Mouse (Mus musculus): Measurements from ENCODE around the gene Pdf.
"Not testable (repeated sequence)": the region's sequence is repeated elsewhere in the genome, so short reads cannot be mapped to it uniquely, and the experiment has no call there.

Pdf gene

GRCm38 (mm10) chr8:107040632-107041031 is 7.8 kb downstream of the Pdf start:
- no peak for DNase-seq (ENCODE audit: extremely low read depth, insufficient read length, low spot score)

- no peak for DNase-seq (ENCODE audit: extremely low read depth, insufficient read length, low spot score)
These were observed 11.8 kb downstream of the Pdf start for GRCm38 (mm10) chr8:107036626-107037025.

DNA sequence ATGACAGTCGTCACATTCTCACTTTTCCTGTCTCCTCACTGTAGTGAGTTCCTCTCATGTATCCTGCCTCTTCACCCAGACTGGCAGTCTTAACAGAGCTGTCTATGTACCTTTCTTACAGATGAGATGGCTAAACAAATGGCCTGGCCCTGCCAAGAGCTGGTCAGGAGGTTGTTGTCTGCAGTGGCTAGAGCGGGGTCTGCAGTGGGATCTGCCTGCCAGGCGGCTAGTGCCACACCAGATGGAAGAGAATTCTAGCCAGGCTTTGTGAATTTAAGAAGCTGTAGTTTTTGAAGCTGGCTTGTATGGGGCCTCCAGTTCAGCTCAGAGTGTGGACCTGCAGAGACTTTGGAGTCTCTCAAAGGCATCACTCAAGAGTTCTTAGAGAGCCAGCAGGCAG is 12.8 kb downstream of the Pdf start:
- DNase-seq (ENCODE audit: extremely low read depth, insufficient read length, low spot score): no peak

DNA sequence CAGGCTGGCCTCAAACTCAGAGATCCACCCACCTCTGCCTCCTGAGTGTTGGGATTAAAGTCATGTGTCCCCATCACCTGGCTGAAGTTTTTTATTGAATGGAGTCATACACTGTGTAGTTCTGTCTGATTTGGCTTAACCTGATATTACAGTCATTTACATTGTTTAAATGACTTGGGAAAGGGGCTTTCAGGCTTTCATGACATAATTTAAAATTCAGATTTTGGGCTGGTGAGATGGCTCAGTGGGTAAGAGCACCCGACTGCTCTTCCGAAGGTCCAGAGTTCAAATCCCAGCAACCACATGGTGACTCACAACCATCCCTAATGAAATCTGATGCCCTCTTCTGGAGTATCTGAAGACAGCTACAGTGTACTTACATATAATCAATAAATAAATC is 14.8 kb downstream of the Pdf start:
- not testable (repeated sequence) for DNase-seq (ENCODE audit: extremely low read depth, insufficient read length, low spot score)

DNA sequence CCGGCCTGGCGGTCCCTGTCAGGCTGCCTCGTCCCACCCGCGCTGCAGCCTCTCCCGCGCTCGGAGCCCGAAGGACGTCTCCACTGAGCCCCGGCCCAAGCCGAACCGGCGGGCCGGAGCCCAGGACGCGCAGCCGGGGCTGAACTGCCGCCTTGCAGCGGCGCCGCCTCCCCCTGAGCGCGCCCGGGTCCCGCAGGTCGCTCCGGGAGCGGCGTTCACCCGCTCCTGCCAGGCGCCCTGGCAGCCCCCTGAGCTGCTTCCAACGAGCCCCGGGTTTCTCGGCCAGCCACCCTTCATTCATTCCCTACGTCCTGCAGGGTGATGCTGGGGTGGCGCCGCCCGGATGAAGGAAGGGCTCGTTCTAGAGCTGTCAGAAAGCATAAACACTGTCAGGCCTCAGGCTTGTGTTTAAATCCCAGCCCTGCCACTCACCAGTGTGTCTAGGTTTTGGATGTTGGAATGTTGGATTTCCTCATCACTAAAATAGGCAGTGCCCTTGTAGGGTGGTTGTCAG is 16.8 kb downstream of the Pdf start:
- DNase-seq (ENCODE audit: extremely low read depth, insufficient read length, low spot score): no peak

- peak; percentile 96 for DNase-seq (ENCODE audit: extremely low read depth, insufficient read length, low spot score)
These were observed 17.5 kb downstream of the Pdf start, which contains the start of gene Vps4a for GRCm38 (mm10) chr8:107030650-107031576. TSS of gene Vps4a (plus strand) at chr8:107031222.

GRCm38 (mm10) chr8:107030058-107030457 is 18.4 kb downstream of the Pdf start:
- no peak for DNase-seq (ENCODE audit: extremely low read depth, insufficient read length, low spot score)

DNA sequence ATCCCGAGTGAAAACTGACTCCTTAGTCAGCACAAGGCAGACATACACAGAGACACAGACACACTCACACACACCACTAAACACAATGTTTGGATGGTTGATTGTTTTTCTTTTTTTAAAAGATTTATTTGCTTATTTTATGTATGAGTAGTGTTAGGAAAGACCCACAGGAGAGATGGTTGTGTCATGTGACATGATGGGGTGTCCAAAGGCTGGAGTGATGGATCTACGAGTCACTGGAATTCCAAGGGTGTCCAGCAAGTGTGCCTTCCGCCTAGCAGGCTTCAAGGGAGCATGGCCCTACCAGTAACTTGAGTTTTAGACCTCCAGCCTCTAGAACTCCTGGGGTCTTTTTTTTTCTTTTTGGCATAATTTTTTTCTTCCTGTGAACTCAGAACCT is 19.1 kb downstream of the Pdf start:
- DNase-seq (ENCODE audit: extremely low read depth, insufficient read length, low spot score): no peak

- DNase-seq (ENCODE audit: extremely low read depth, insufficient read length, low spot score): peak; percentile 21
These were observed 24.9 kb downstream of the Pdf start for GRCm38 (mm10) chr8:107023479-107023878.

DNA sequence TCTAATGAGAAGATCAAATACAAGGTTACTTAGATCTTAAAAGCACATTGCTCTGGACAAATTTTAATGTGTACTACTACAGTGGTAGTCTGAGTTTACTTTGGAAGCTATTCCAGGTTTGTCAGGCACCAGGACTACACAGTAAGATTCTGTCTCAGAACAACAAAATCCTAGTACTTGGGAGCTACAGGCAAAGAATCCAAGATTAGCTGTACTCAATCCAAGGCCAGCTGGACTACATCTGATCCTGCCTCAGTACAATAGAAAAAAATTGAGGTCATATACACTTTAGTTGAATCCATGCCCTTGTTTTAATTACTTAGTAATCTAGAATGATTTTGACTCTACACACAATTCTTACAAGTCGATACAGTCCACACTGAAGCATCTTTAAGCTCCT is 33.5 kb downstream of the Pdf start:
- no peak for DNase-seq (ENCODE audit: extremely low read depth, insufficient read length, low spot score)

GRCm38 (mm10) chr8:107012666-107013065 is 35.7 kb downstream of the Pdf start:
- DNase-seq (ENCODE audit: extremely low read depth, insufficient read length, low spot score): no peak

GRCm38 (mm10) chr8:107007795-107008194 is 40.6 kb downstream of the Pdf start:
- DNase-seq (ENCODE audit: extremely low read depth, insufficient read length, low spot score): no peak

DNA sequence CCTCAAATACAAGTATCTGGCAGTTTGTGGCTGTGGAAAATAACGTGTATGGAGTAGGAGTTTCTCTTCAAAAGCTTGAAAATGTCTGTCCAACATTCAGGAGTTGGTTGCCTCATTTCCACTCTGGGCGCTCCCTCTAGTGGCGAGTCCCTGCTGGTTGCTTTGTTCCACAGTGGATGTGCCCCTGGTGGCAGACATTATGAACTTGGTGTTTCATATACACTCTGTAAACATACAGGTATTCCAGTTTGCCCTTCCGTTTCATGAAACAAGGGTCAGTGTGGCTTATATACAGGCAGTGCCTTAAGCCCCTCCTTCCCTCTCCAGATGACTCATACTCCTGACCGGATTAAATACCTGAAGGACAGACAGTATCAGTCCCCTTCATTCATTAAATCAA is 45.9 kb downstream of the Pdf start:
- peak; percentile 53 for DNase-seq (ENCODE audit: extremely low read depth, insufficient read length, low spot score)

GRCm38 (mm10) chr8:106999068-106999467 is 49.3 kb downstream of the Pdf start:
- no peak for DNase-seq (ENCODE audit: extremely low read depth, insufficient read length, low spot score)

DNA sequence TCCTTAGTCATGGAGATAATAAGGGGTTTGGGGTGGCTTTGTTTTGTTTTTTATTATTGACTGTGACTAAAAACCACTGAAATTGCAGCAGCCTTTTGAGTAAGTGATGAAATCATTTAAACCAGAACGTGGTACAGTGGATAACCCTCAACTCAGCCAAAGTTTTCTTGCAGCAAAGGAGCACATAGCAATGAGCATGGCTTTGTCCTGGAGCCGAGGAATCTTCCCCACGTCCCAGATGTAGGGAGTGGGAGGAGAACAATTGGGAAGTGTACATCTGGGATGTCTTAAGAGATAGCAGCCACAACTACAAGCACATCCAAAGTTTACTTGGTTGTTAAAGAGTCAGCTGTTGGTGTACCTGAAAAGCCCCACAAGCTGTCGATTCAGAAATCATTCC is 51.0 kb downstream of the Pdf start:
- no peak for DNase-seq (ENCODE audit: extremely low read depth, insufficient read length, low spot score)

GRCm38 (mm10) chr8:106996339-106996738 is 52.1 kb downstream of the Pdf start:
- DNase-seq (ENCODE audit: extremely low read depth, insufficient read length, low spot score): not testable (repeated sequence)
